Mouse (Mus musculus): ENCODE measurements around the gene Mrpl12. TPM values are rescaled to one million over a fixed set of nuclear protein-coding genes. Genes with fewer than 3 reads are reported as not detected.
A peak's percentile ranks its signal among the peaks of the same experiment; 100 is the strongest.
"Not testable (repeated sequence)": the region's sequence is repeated elsewhere in the genome, so short reads cannot be mapped to it uniquely, and the experiment has no call there.

Gene Mrpl12
- polyA plus RNA-seq, 1 experiment from 2014 or later: 89.5 TPM

GRCm38 (mm10) chr11:120509940-120510339 is 25.5 kb downstream of the Mrpl12 start:
- Histone ChIP-seq H3K36me3 (replicated peaks) (no peaks in the 10 kb centered on the region), H3K4me3 (replicated peaks) (peak overlapping the region; percentile 51; the same call in 1 of the 2 replicates), H3K27me3 (no peaks in the 10 kb centered on the region), H3K4me1 (replicated peaks) (peaks cover 43% of the 10 kb centered on the region), H3K9ac (peak overlapping the region; percentile 54; the same call in 1 of the 2 replicates), H3K9me3 (replicated peaks) (no peaks in the 10 kb centered on the region), H3K4me2 (peak overlapping the region; percentile 73), H3K27ac (replicated peaks) (peak overlapping the region; percentile 84)
- 14% methylated on average over 4 of the region's 4 CpGs for WGBS (ENCODE audit: insufficient replicate concordance)
- peak; percentile 17; the same call in 1 of the 2 replicates for ATAC-seq (ENCODE audit: insufficient read depth)

GRCm38 (mm10) chr11:120510375-120511030 is 26.1 kb downstream of the Mrpl12 start:
- peak overlapping the region; percentile 51 for H3K4me3 ChIP-seq (replicated peaks)
- H3K9me3 ChIP-seq (replicated peaks): no peaks in the 10 kb centered on the region
- peak; percentile 70 for ATAC-seq (ENCODE audit: insufficient read depth)
- 2% methylated on average over 16 of the region's 16 CpGs for WGBS (ENCODE audit: insufficient replicate concordance)
- H3K4me1 ChIP-seq (replicated peaks): peaks cover 46% of the 10 kb centered on the region
- H3K27ac ChIP-seq (replicated peaks): peak overlapping the region; percentile 84
- H3K27me3 ChIP-seq: no peaks in the 10 kb centered on the region
- H3K9ac ChIP-seq: peak overlapping the region; percentile 54
- H3K36me3 ChIP-seq (replicated peaks): no peaks in the 10 kb centered on the region
- peak overlapping the region; percentile 73 for H3K4me2 ChIP-seq

- peaks cover 43% of the 10 kb centered on the region for H3K4me1 ChIP-seq (replicated peaks)
- no peak for ATAC-seq (ENCODE audit: insufficient read depth)
- 69% methylated on average over 6 of the region's 6 CpGs for WGBS (ENCODE audit: insufficient replicate concordance)
- no peak overlapping the region for H3K4me2 ChIP-seq
- no peaks in the 10 kb centered on the region for H3K9me3 ChIP-seq (replicated peaks)
- no peak overlapping the region for H3K9ac ChIP-seq
- H3K4me3 ChIP-seq (replicated peaks): no peak overlapping the region
- H3K27ac ChIP-seq (replicated peaks): no peak overlapping the region
- no peaks in the 10 kb centered on the region for H3K36me3 ChIP-seq (replicated peaks)
- no peaks in the 10 kb centered on the region for H3K27me3 ChIP-seq
These were observed 28.5 kb downstream of the Mrpl12 start for GRCm38 (mm10) chr11:120512790-120513453.

GRCm38 (mm10) chr11:120514262-120514661 is 29.8 kb downstream of the Mrpl12 start:
- WGBS (ENCODE audit: insufficient replicate concordance): 75% methylated on average over 2 of the region's 2 CpGs
- H3K36me3 ChIP-seq (replicated peaks); ATAC-seq (ENCODE audit: insufficient read depth); H3K9me3 ChIP-seq (replicated peaks); H3K4me2 ChIP-seq; H3K4me3 ChIP-seq (replicated peaks); H3K9ac ChIP-seq; H3K27ac ChIP-seq (replicated peaks); H3K27me3 ChIP-seq: not testable (repeated sequence)
- peaks cover 50% of the 10 kb centered on the region for H3K4me1 ChIP-seq (replicated peaks)

GRCm38 (mm10) chr11:120515611-120516010 is 31.2 kb downstream of the Mrpl12 start:
- Histone ChIP-seq H3K36me3 (replicated peaks) (no peaks in the 10 kb centered on the region), H3K27me3 (no peaks in the 10 kb centered on the region), H3K4me1 (replicated peaks) (peaks cover 51% of the 10 kb centered on the region), H3K27ac (replicated peaks) (no peak overlapping the region), H3K9ac (no peak overlapping the region), H3K4me3 (replicated peaks) (no peak overlapping the region), H3K9me3 (replicated peaks) (no peaks in the 10 kb centered on the region), H3K4me2 (no peak overlapping the region)
- ATAC-seq (ENCODE audit: insufficient read depth): peak; percentile 32; the same call in 1 of the 2 replicates
- WGBS (ENCODE audit: insufficient replicate concordance): 18% methylated on average over 17 of the region's 17 CpGs

- Histone ChIP-seq H3K4me2 (no peak overlapping the region), H3K9me3 (replicated peaks) (no peaks in the 10 kb centered on the region), H3K4me3 (replicated peaks) (no peak overlapping the region), H3K4me1 (replicated peaks) (peaks cover 49% of the 10 kb centered on the region), H3K36me3 (replicated peaks) (no peaks in the 10 kb centered on the region), H3K27me3 (no peaks in the 10 kb centered on the region), H3K9ac (no peak overlapping the region), H3K27ac (replicated peaks) (no peak overlapping the region)
- WGBS (ENCODE audit: insufficient replicate concordance): 57% methylated on average over 4 of the region's 4 CpGs
- no peak for ATAC-seq (ENCODE audit: insufficient read depth)
These were observed 32.7 kb downstream of the Mrpl12 start for GRCm38 (mm10) chr11:120517147-120517546.

GRCm38 (mm10) chr11:120518027-120518426 is 33.6 kb downstream of the Mrpl12 start:
- Histone ChIP-seq H3K27me3 (no peaks in the 10 kb centered on the region), H3K4me1 (replicated peaks) (peaks cover 49% of the 10 kb centered on the region), H3K9me3 (replicated peaks) (no peaks in the 10 kb centered on the region), H3K4me2 (0 out of 2 replicates have a peak overlapping the region, but pooled peaks have one; percentile 10), H3K4me3 (replicated peaks) (no peak overlapping the region), H3K9ac (no peak overlapping the region), H3K36me3 (replicated peaks) (no peaks in the 10 kb centered on the region), H3K27ac (replicated peaks) (peak overlapping the region; percentile 53; the same call in 1 of the 2 replicates)
- 35% methylated on average over 6 of the region's 6 CpGs for WGBS (ENCODE audit: insufficient replicate concordance)
- no peak for ATAC-seq (ENCODE audit: insufficient read depth)

GRCm38 (mm10) chr11:120518558-120518957 is 34.1 kb downstream of the Mrpl12 start:
- no peak overlapping the region; the same call in 1 of the 2 replicates for H3K4me2 ChIP-seq
- H3K4me1 ChIP-seq (replicated peaks): peaks cover 49% of the 10 kb centered on the region
- H3K9ac ChIP-seq: no peak overlapping the region
- H3K27me3 ChIP-seq: no peaks in the 10 kb centered on the region
- no peaks in the 10 kb centered on the region for H3K36me3 ChIP-seq (replicated peaks)
- 39% methylated on average over 6 of the region's 6 CpGs for WGBS (ENCODE audit: insufficient replicate concordance)
- no peak overlapping the region for H3K4me3 ChIP-seq (replicated peaks)
- H3K27ac ChIP-seq (replicated peaks): peak overlapping the region; percentile 53; the same call in 1 of the 2 replicates
- H3K9me3 ChIP-seq (replicated peaks): no peaks in the 10 kb centered on the region
- peak; percentile 17; the same call in 1 of the 2 replicates for ATAC-seq (ENCODE audit: insufficient read depth)

- H3K4me1 ChIP-seq (replicated peaks): peaks cover 49% of the 10 kb centered on the region
- no peaks in the 10 kb centered on the region for H3K36me3 ChIP-seq (replicated peaks)
- 33% methylated on average over 9 of the region's 9 CpGs for WGBS (ENCODE audit: insufficient replicate concordance)
- no peak overlapping the region for H3K9ac ChIP-seq
- H3K4me2 ChIP-seq: peak overlapping the region; percentile 20
- H3K27ac ChIP-seq (replicated peaks): 0 out of 2 replicates have a peak overlapping the region, but pooled peaks have one; percentile 24
- H3K27me3 ChIP-seq: no peaks in the 10 kb centered on the region
- no peaks in the 10 kb centered on the region for H3K9me3 ChIP-seq (replicated peaks)
- ATAC-seq (ENCODE audit: insufficient read depth): no peak
- no peak overlapping the region for H3K4me3 ChIP-seq (replicated peaks)
These were observed 35.3 kb downstream of the Mrpl12 start for GRCm38 (mm10) chr11:120519738-120520137.

GRCm38 (mm10) chr11:120520498-120520897 is 36.1 kb downstream of the Mrpl12 start:
- Histone ChIP-seq H3K27me3 (no peaks in the 10 kb centered on the region), H3K27ac (replicated peaks) (peak overlapping the region; percentile 77), H3K4me1 (replicated peaks) (peaks cover 46% of the 10 kb centered on the region), H3K4me2 (peak overlapping the region; percentile 44), H3K4me3 (replicated peaks) (no peak overlapping the region), H3K9ac (no peak overlapping the region), H3K9me3 (replicated peaks) (no peaks in the 10 kb centered on the region), H3K36me3 (replicated peaks) (no peaks in the 10 kb centered on the region)
- peak; percentile 9; the same call in 1 of the 2 replicates for ATAC-seq (ENCODE audit: insufficient read depth)
- 61% methylated on average over 9 of the region's 9 CpGs for WGBS (ENCODE audit: insufficient replicate concordance)

GRCm38 (mm10) chr11:120520967-120521540 is 36.6 kb downstream of the Mrpl12 start:
- WGBS (ENCODE audit: insufficient replicate concordance): 36% methylated on average over 5 of the region's 5 CpGs
- ATAC-seq (ENCODE audit: insufficient read depth): peak; percentile 81
- peak overlapping the region; percentile 44 for H3K4me2 ChIP-seq

More at GRCm38 (mm10) chr11:120520967-120521540, 36.6 kb downstream of the Mrpl12 start:
- H3K36me3 ChIP-seq (replicated peaks): no peaks in the 10 kb centered on the region
- H3K4me3 ChIP-seq (replicated peaks): no peak overlapping the region
- H3K9me3 ChIP-seq (replicated peaks): no peaks in the 10 kb centered on the region
- H3K4me1 ChIP-seq (replicated peaks): peaks cover 40% of the 10 kb centered on the region
- peak overlapping the region; percentile 77 for H3K27ac ChIP-seq (replicated peaks)
- H3K9ac ChIP-seq: no peak overlapping the region
- no peaks in the 10 kb centered on the region for H3K27me3 ChIP-seq

All from liver, embryonic 15.5 days (tissue).